Mouse (Mus musculus) heart, embryonic 16.5 days (tissue): ENCODE results near the gene Mmp28. TPM values are rescaled to one million over a fixed set of nuclear protein-coding genes. Genes with fewer than 3 reads are reported as not detected.

ENCODE experiments used
- ATAC-seq: fragments of 200-750 bp; cut with Nextera tagmentation; replicated peaks from 2 replicates; pipeline ENCODE4 v1.8.0; 2017; ENCODE audit warnings: moderate number of reproducible peaks; ENCODE audit not compliant: insufficient read depth, low FRiP score; ENCODE audit errors: extremely low read depth
- H3K27ac ChIP-seq: fragments of 300-500 bp; sonication (generic); 2 replicates; pipeline ENCODE4 v1.5.1; 2014; ENCODE audit warnings: mild to moderate bottlenecking, low read length, control low read depth, moderate library complexity
- H3K27me3 ChIP-seq: fragments of 300-500 bp; sonication (generic); 2 replicates; pipeline ENCODE4 v1.6.1; 2014; ENCODE audit warnings: low read length, mixed read lengths; ENCODE audit not compliant: control insufficient read depth, insufficient read depth
- H3K36me3 ChIP-seq: fragments of 300-500 bp; sonication (generic); 2 replicates; pipeline ENCODE4 v1.6.1; 2014; ENCODE audit not compliant: control insufficient read depth, insufficient read depth
- H3K4me1 ChIP-seq: fragments of 300-500 bp; sonication (generic); 2 replicates; pipeline ENCODE4 v1.6.1; 2014; ENCODE audit warnings: low read length, mixed read lengths; ENCODE audit not compliant: control insufficient read depth, insufficient read depth
- H3K4me2 ChIP-seq: fragments of 300-500 bp; sonication (generic); 2 replicates; pipeline ENCODE4 v1.6.1; 2014; ENCODE audit warnings: low read depth, mild to moderate bottlenecking, control low read depth, low read length
- H3K4me3 ChIP-seq: fragments of 300-500 bp; sonication (generic); 2 replicates; pipeline ENCODE4 v1.5.1; 2014; ENCODE audit warnings: mild to moderate bottlenecking, control low read depth, low read length
- H3K9ac ChIP-seq: fragments of 300-500 bp; sonication (generic); 2 replicates; pipeline ENCODE4 v1.6.1; 2014; ENCODE audit warnings: low read length, control low read depth
- H3K9me3 ChIP-seq: fragments of 300-500 bp; sonication (generic); replicated peaks from 2 replicates; pipeline ENCODE4 v1.6.1; 2016; ENCODE audit warnings: low read length; ENCODE audit not compliant: control insufficient read depth
- WGBS: fragments of 180-500 bp; shearing (Covaris S2); extraction: QIAGEN DNeasy Blood & Tissue Kit; methylation state at CpG from one replicate; pipeline ENCODE4 v1.1.7; 2014; 5-methylcytosine and 5-hydroxymethylcytosine counted together
- polyA plus RNA-seq: library from polyadenylated mRNA; unstranded; fragments of >200 nt; fragmentation: Nextera tagmentation; extraction: Ambion mirVana; gene quantifications from 2 replicates; pipeline ENCODE4 v1.2.1, GENCODE M21; 2015

Mmp28 gene
- polyA plus RNA-seq, result 3.5 TPM in 2 replicates

DNA sequence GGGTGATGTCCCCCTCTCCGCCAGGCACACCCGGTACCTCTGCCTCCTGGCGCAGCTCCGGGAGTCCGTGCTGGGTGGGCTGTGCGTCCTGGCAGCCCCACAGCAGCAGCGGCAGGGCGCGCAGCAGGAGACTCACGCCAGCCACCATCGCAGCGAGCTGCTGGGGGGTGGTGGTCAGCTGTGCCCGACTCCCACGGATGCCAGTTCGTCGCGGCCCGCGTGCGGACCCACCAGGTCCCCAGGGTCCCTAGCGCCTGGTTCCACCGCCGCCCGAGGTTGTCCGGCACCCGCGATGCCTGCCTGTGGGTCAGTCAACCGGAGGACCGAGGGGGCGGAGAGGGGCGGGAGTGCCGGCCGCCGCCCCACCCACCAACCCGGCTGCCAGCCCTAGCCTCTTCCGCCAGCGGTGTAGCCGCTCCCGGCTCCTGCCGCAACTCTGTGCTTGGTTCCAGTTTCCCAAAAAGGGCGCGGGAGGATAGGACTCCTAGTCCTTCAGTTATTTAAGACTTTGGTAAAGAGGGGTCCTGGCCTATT, at the start of gene Mmp28:
Mmp28 (minus strand) TSS at position 361 of the 534 bp plus-strand sequence.
- Histone ChIP-seq H3K27ac (peak within 1 kb of the TSS; percentile 15), H3K4me2 (peak within 1 kb of the TSS; percentile 85), H3K27me3 (peaks cover 20% of the 10 kb centered on the region), H3K4me3 (peak within 1 kb of the TSS; percentile 70), H3K9ac (peak within 1 kb of the TSS; percentile 83), H3K9me3 (no peaks in the 10 kb centered on the region), H3K4me1 (peaks cover 33% of the 10 kb centered on the region), H3K36me3 (no peaks in the 10 kb centered on the region)
- under 1% methylated on average over 33 of the region's 42 CpGs for WGBS
- ATAC-seq, result peak; percentile 56; the same call in 1 of the 2 replicates

DNA sequence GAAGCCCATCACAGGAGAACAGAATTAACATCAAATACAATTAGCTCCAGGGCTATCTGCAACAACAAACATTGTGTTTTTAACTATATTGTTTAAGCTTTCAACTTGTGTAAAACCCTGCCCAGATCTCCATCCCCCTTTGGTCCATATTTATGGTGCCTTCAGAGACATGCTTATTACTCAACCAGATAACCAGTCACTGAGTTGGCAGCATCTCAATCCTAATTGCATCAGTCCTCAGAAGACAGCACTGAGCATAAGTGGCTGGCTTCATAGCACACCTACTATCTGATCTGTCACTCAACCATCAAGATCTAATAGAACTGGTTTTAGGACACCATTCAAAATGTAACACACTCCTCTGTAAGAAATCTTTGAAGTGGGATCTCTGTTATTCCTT, 46.6 kb upstream of the Mmp28 start:
- Histone ChIP-seq H3K27ac (no peak overlapping the region), H3K9me3 (no peaks in the 10 kb centered on the region), H3K4me2 (no peak overlapping the region), H3K9ac (no peak overlapping the region), H3K4me3 (no peak overlapping the region), H3K4me1 (peaks cover 6% of the 10 kb centered on the region; the same call in 1 of the 2 replicates), H3K36me3 (peaks cover 9% of the 10 kb centered on the region), H3K27me3 (no peaks in the 10 kb centered on the region)
- ATAC-seq, result no peak

DNA sequence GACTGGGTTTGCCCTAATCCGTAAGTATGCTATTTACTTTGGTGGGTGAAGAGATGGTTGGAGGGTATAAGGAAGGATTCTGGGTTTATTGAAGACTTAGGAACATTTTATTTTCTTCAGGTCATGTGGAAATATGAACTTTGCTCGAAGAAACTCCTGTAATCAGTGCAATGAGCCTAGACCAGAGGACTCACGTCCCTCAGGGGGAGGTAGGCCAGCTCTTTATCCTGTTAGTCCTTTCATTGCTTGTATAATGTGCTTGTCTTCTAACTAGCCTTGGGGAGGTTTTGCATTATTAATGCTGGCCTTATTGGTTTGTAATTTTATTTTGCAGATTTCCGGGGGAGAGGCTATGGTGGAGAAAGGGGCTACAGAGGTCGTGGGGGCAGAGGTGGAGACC, 41.4 kb upstream of the Mmp28 start:
- Histone ChIP-seq H3K27ac (no peak overlapping the region), H3K4me1 (peaks cover 6% of the 10 kb centered on the region; the same call in 1 of the 2 replicates), H3K9me3 (no peaks in the 10 kb centered on the region), H3K9ac (no peak overlapping the region), H3K4me3 (no peak overlapping the region), H3K4me2 (no peak overlapping the region), H3K36me3 (peaks cover 34% of the 10 kb centered on the region), H3K27me3 (no peaks in the 10 kb centered on the region)
- no peak for ATAC-seq
- 90% methylated on average over 5 of the region's 5 CpGs for WGBS

DNA sequence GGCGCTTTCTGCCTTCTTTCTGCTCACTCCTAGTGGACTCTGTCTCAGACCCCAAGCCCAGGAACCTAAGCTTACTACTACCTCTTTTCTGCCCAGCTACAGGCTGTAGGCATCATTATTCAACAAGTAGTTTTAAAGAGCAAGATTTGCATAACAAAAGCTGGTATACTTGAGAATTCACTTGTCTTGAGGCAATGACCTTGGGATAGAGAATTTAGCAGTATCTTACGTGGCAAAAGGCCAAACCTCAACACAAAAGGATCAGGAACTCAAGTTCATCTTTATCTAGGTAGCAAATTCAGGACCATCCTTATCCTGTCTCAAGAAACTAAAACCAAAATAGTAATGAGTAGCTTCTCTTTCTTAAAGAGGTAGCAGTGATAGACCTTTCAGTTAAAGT, 32.7 kb upstream of the Mmp28 start:
- Histone ChIP-seq H3K9me3 (no peaks in the 10 kb centered on the region), H3K27ac (no peak overlapping the region), H3K4me1 (no peaks in the 10 kb centered on the region), H3K4me2 (no peak overlapping the region), H3K27me3 (no peaks in the 10 kb centered on the region), H3K36me3 (peaks cover 6% of the 10 kb centered on the region; the same call in 1 of the 2 replicates), H3K9ac (no peak overlapping the region), H3K4me3 (no peak overlapping the region)
- WGBS, result 89% methylated on average over 2 of the region's 2 CpGs
- no peak for ATAC-seq

DNA sequence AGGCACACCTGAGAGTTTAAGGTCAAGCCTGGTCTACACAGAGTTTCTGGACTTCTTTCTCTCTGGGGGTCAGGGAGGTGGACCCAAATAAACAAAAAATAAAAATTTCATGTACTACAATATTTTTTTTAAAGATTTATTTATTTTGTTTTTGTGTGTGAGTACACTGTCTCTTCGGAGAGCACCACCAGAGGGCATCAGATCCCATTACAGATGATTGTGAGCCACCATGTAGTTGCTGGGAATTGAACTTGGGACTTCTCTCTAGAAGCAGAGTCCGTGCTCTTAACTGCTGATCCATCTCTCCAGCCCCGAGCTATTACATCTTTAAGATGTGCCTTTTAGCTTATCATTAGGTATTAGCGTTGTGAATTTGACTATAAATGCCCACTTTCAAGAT, 28.6 kb upstream of the Mmp28 start:
- Histone ChIP-seq H3K27me3 (no peaks in the 10 kb centered on the region), H3K4me3 (no peak overlapping the region), H3K4me1 (no peaks in the 10 kb centered on the region), H3K9ac (no peak overlapping the region), H3K36me3 (peaks cover 14% of the 10 kb centered on the region), H3K27ac (no peak overlapping the region), H3K4me2 (no peak overlapping the region), H3K9me3 (no peaks in the 10 kb centered on the region)
- WGBS, result 84% methylated on average over 4 of the region's 4 CpGs
- no peak for ATAC-seq

DNA sequence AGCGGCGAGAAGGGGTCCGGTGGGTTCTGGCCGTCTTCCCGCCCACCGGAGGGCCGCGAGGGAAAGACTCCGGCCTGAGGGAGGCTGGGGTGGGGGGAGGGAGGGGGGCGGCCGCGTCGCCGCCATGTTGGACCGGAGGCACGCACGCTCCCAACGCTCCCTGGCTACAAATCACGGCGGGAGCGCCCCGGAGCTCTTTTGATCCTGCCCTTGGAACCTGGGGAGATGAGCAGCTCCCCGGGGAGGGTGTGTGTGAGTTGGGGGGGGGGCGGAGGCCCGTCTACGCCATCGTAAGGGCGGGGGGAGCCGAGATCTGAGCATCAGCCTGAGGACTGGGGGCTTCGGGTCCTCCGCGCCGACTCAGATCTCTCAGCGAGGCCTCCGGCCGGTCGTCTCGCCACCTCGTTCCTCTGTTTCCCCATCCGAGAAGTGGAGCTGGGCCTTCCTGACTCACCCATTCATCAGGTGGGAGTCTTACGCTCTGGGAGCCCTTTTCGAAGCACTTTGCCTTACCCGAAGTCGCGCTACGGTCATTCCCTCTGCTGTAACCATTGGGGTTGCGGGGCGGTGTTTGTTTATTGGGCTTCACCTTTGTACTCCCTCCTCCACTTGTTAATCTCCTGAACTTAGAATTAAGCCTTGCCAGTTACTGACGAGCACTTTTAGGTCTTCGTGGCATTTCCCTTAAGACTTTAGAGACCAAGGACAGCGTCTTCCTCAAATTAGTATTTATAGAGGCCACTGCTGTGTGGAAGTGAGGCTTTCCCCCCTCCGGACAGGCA, 10.6 kb upstream of the Mmp28 start:
- Histone ChIP-seq H3K27ac (peak overlapping the region; percentile 92), H3K27me3 (no peaks in the 10 kb centered on the region), H3K4me2 (peak overlapping the region; percentile 79), H3K9me3 (peaks cover 4% of the 10 kb centered on the region), H3K9ac (peak overlapping the region; percentile 93), H3K4me1 (peaks cover 27% of the 10 kb centered on the region), H3K36me3 (no peaks in the 10 kb centered on the region), H3K4me3 (peak overlapping the region; percentile 81)
- WGBS, result under 1% methylated on average over 45 of the region's 52 CpGs
- ATAC-seq, result peak; percentile 78

DNA sequence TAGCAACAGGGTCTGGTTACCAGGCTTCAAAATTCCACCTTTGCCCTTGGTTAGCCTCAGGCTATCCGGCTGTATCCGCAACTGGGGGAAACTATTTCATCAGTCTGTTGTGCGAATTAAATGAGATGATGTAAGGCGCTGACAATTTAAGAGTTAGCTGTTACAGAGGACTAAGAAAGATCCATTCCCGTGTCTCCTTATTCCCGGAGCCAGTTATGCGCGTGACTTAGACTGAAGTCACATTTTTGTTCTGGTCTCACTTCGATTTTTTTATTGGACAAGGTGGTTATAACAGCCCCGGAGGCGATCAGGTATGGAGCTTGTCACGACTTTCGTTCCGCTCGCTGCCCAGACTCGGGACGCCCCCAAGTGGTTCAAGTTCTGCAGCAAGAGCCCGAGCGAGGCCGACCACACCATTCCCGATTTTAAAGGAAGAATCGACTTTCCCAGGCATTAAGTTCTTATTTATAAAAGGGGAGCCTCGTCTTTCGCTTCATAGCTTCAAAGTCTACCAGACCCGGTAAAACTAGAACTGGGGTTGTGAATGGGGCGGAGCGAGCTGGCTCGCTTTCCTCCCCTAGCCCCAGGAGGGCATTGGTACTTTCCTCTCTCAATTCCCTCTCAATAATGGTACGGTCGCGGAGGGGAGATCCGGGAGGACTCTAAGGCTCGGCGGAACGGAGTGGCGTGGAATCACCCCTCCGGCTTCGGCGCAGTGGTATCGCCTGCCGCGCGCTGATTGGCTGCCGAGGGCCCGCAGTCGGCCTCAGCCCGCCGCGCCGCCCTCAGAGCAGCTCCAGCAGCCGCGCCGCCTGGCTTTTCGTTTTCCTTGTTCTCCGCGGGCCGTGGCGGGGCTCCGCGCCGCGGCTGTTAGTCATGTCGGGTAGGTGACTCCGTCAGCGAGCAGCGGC, 9.7 kb upstream of the Mmp28 start, which contains the start of gene Taf15:
Taf15 (plus strand) TSS at position 763 of the 911 bp plus-strand sequence.
- H3K4me2 ChIP-seq, result peak within 1 kb of the TSS; percentile 79
- peak; percentile 98 for ATAC-seq
- H3K4me3 ChIP-seq, result peak within 1 kb of the TSS; percentile 81
- H3K36me3 ChIP-seq, result no peaks in the 10 kb centered on the region
- H3K9me3 ChIP-seq, result peaks cover 4% of the 10 kb centered on the region
- peak within 1 kb of the TSS; percentile 93 for H3K9ac ChIP-seq
- H3K27me3 ChIP-seq, result no peaks in the 10 kb centered on the region
- H3K27ac ChIP-seq, result peak within 1 kb of the TSS; percentile 92
- WGBS, result under 1% methylated on average over 66 of the region's 66 CpGs
- peaks cover 27% of the 10 kb centered on the region for H3K4me1 ChIP-seq

DNA sequence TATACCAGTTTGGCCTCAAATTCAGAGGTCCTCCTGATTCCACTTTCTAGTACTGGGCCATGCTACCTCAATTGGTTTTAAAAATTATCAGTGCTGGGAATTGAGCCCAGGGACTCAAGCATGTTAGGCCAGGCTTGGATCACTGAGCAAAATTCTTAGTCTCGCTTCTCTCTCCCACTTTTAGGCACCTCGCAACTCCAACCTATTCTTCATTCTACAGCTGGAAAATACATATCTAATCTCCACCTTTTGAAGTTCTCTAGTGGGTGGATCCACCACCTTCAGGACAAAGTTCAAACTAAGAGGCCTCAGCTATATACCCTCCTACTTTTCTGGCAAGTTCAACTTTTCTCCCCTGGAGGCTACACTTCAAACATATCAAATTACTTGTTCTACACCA, 8.9 kb upstream of the Mmp28 start:
- no peaks in the 10 kb centered on the region for H3K36me3 ChIP-seq
- peaks cover 4% of the 10 kb centered on the region for H3K9me3 ChIP-seq
- WGBS, result 76% methylated on average over 2 of the region's 2 CpGs
- no peak for ATAC-seq
- no peak overlapping the region; the same call in 1 of the 2 replicates for H3K9ac ChIP-seq
- H3K4me2 ChIP-seq, result peak overlapping the region; percentile 67; the same call in 1 of the 2 replicates
- H3K4me3 ChIP-seq, result no peak overlapping the region
- peaks cover 31% of the 10 kb centered on the region for H3K4me1 ChIP-seq
- H3K27me3 ChIP-seq, result no peaks in the 10 kb centered on the region
- H3K27ac ChIP-seq, result no peak overlapping the region
